Mouse (Mus musculus) megakaryocyte, embryonic 14.5 days (primary cell): ENCODE results near the gene Ralgapa2. TPM values are rescaled to one million over a fixed set of nuclear protein-coding genes. Genes with fewer than 3 reads are reported as not detected.
"Not testable (repeated sequence)": the region's sequence is repeated elsewhere in the genome, so short reads cannot be mapped to it uniquely, and the experiment has no call there.

Source experiments
- H3K27me3 ChIP-seq: replicated peaks from 2 replicates; pipeline ENCODE3; 2012; ENCODE audit warnings: inconsistent platforms
- H3K36me3 ChIP-seq: replicated peaks from 2 replicates; pipeline ENCODE3; 2012; ENCODE audit warnings: low read length, inconsistent platforms, mixed read lengths
- H3K4me1 ChIP-seq: 2 replicates; pipeline ENCODE4 v1.6.1; 2012; ENCODE audit warnings: inconsistent platforms
- H3K4me3 ChIP-seq: replicated peaks from 2 replicates; pipeline ENCODE3; 2012; ENCODE audit warnings: moderate library complexity, mild to moderate bottlenecking, inconsistent platforms
- H3K9me3 ChIP-seq: 2 replicates; pipeline ENCODE4 v1.6.1; 2012; ENCODE audit warnings: inconsistent platforms
- FLI1 ChIP-seq: IDR thresholded peaks from 2 replicates; pipeline ENCODE4 v1.6.1; 2012; ENCODE audit warnings: low read length, inconsistent platforms, mixed read lengths
- GATA1 ChIP-seq: IDR thresholded peaks from 3 replicates; pipeline ENCODE4 v1.6.1; 2012; ENCODE audit warnings: mixed read lengths, low read length, inconsistent platforms, borderline replicate concordance
- polyA plus RNA-seq: library from polyadenylated mRNA; stranded (reverse); fragments of >175 nt; gene quantifications from 2 replicates; pipeline ENCODE4 v1.2.3, GENCODE M21; 2012; ENCODE audit warnings: low replicate concordance; ENCODE audit not compliant: insufficient read depth

Ralgapa2 gene
- polyA plus RNA-seq, 1 experiment = 1.8 TPM

GRCm38 (mm10) chr2:146482859-146483258, 29.3 kb downstream of the Ralgapa2 start:
- Histone ChIP-seq H3K27me3 (no peaks in the 10 kb centered on the region), H3K4me3 (no peak overlapping the region), H3K9me3 (no peaks in the 10 kb centered on the region), H3K4me1 (peaks cover 54% of the 10 kb centered on the region), H3K36me3 (peaks cover 77% of the 10 kb centered on the region)
- no peak for TF ChIP-seq FLI1
- TF ChIP-seq GATA1 = no peak

GRCm38 (mm10) chr2:146477491-146477890, 34.7 kb downstream of the Ralgapa2 start:
- peaks cover 69% of the 10 kb centered on the region for H3K36me3 ChIP-seq
- H3K4me3 ChIP-seq = no peak overlapping the region
- H3K27me3 ChIP-seq = no peaks in the 10 kb centered on the region
- no peak for TF ChIP-seq FLI1
- TF ChIP-seq GATA1 = no peak
- no peaks in the 10 kb centered on the region for H3K9me3 ChIP-seq
- peaks cover 40% of the 10 kb centered on the region for H3K4me1 ChIP-seq

- no peaks in the 10 kb centered on the region for H3K9me3 ChIP-seq
- no peak overlapping the region for H3K4me3 ChIP-seq
- peaks cover 66% of the 10 kb centered on the region for H3K36me3 ChIP-seq
- no peak for TF ChIP-seq GATA1
- TF ChIP-seq FLI1 = no peak
- no peaks in the 10 kb centered on the region for H3K27me3 ChIP-seq
- H3K4me1 ChIP-seq = peaks cover 39% of the 10 kb centered on the region
These were observed 35.6 kb downstream of the Ralgapa2 start for GRCm38 (mm10) chr2:146476428-146476972.

- no peak overlapping the region for H3K4me3 ChIP-seq
These were observed 36.1 kb downstream of the Ralgapa2 start for GRCm38 (mm10) chr2:146476001-146476400.

GRCm38 (mm10) chr2:146470947-146471346, 41.2 kb downstream of the Ralgapa2 start:
- Histone ChIP-seq H3K4me3 (peak overlapping the region; percentile 50), H3K9me3 (no peaks in the 10 kb centered on the region), H3K4me1 (peaks cover 48% of the 10 kb centered on the region), H3K36me3 (peaks cover 36% of the 10 kb centered on the region), H3K27me3 (no peaks in the 10 kb centered on the region)
- TF ChIP-seq GATA1 = no peak
- no peak for TF ChIP-seq FLI1

More at GRCm38 (mm10) chr2:146476001-146476400, 36.1 kb downstream of the Ralgapa2 start:
- TF ChIP-seq FLI1 = no peak
- TF ChIP-seq GATA1 = no peak
- peaks cover 41% of the 10 kb centered on the region for H3K4me1 ChIP-seq
- no peaks in the 10 kb centered on the region for H3K9me3 ChIP-seq
- H3K27me3 ChIP-seq = no peaks in the 10 kb centered on the region
- peaks cover 66% of the 10 kb centered on the region for H3K36me3 ChIP-seq

- Histone ChIP-seq H3K36me3 (peaks cover 38% of the 10 kb centered on the region), H3K4me1 (peaks cover 41% of the 10 kb centered on the region), H3K4me3 (no peak overlapping the region), H3K27me3 (no peaks in the 10 kb centered on the region), H3K9me3 (no peaks in the 10 kb centered on the region)
- TF ChIP-seq FLI1 (no peak), GATA1 (no peak)
These were observed 42.3 kb downstream of the Ralgapa2 start for GRCm38 (mm10) chr2:146469707-146470420.

- no peaks in the 10 kb centered on the region for H3K9me3 ChIP-seq
- peaks cover 32% of the 10 kb centered on the region for H3K4me1 ChIP-seq
- H3K36me3 ChIP-seq = peaks cover 36% of the 10 kb centered on the region
- TF ChIP-seq GATA1 = no peak
- TF ChIP-seq FLI1 = no peak
- H3K27me3 ChIP-seq = no peaks in the 10 kb centered on the region
- H3K4me3 ChIP-seq = no peak overlapping the region
These were observed 43.2 kb downstream of the Ralgapa2 start for GRCm38 (mm10) chr2:146468898-146469297.

- Histone ChIP-seq H3K27me3 (no peaks in the 10 kb centered on the region), H3K4me3 (no peak overlapping the region), H3K9me3 (no peaks in the 10 kb centered on the region), H3K4me1 (peaks cover 30% of the 10 kb centered on the region), H3K36me3 (peaks cover 39% of the 10 kb centered on the region)
- TF ChIP-seq GATA1 (no peak), FLI1 (no peak)
These were observed 44.1 kb downstream of the Ralgapa2 start for GRCm38 (mm10) chr2:146468016-146468415.

GRCm38 (mm10) chr2:146466811-146467210, 45.3 kb downstream of the Ralgapa2 start:
- peaks cover 36% of the 10 kb centered on the region for H3K36me3 ChIP-seq
- H3K4me1 ChIP-seq = peaks cover 30% of the 10 kb centered on the region
- not testable (repeated sequence) for H3K27me3 ChIP-seq, H3K9me3 ChIP-seq, H3K4me3 ChIP-seq

GRCm38 (mm10) chr2:146457494-146457893, 54.6 kb downstream of the Ralgapa2 start:
- Histone ChIP-seq H3K9me3 (no peaks in the 10 kb centered on the region), H3K4me3 (no peak overlapping the region), H3K4me1 (peaks cover 12% of the 10 kb centered on the region), H3K27me3 (no peaks in the 10 kb centered on the region), H3K36me3 (peaks cover 33% of the 10 kb centered on the region)
- no peak for TF ChIP-seq FLI1
- no peak for TF ChIP-seq GATA1

GRCm38 (mm10) chr2:146456612-146457011, 55.5 kb downstream of the Ralgapa2 start:
- Histone ChIP-seq H3K4me1 (peaks cover 16% of the 10 kb centered on the region), H3K9me3 (no peaks in the 10 kb centered on the region), H3K27me3 (no peaks in the 10 kb centered on the region), H3K36me3 (peaks cover 35% of the 10 kb centered on the region), H3K4me3 (no peak overlapping the region)
- no peak for TF ChIP-seq GATA1
- TF ChIP-seq FLI1 = no peak
